Mouse (Mus musculus) frontal cortex, postnatal 14 days (tissue): ENCODE data around the gene Dsn1.

Experiments used
- DNase-seq, 2 experiments: peaks; one replicate each; pipeline ENCODE4 v3.0.0; 2022; ENCODE audit warnings: low spot score in 2 of 2

The Dsn1 gene

GRCm38 (mm10) chr2:157021156-157021555 is 14.2 kb upstream of the Dsn1 start:
- DNase-seq = no peak

- no peak for DNase-seq
Measured at GRCm38 (mm10) chr2:157019228-157019627, 12.3 kb upstream of the Dsn1 start.

- DNase-seq = no peak
Measured at GRCm38 (mm10) chr2:157016529-157017270, 9.7 kb upstream of the Dsn1 start.

- DNase-seq = no peak
Measured at GRCm38 (mm10) chr2:157012341-157012740, 5.4 kb upstream of the Dsn1 start.

GRCm38 (mm10) chr2:157010634-157011310 is 3.8 kb upstream of the Dsn1 start:
- DNase-seq = no peak

DNA sequence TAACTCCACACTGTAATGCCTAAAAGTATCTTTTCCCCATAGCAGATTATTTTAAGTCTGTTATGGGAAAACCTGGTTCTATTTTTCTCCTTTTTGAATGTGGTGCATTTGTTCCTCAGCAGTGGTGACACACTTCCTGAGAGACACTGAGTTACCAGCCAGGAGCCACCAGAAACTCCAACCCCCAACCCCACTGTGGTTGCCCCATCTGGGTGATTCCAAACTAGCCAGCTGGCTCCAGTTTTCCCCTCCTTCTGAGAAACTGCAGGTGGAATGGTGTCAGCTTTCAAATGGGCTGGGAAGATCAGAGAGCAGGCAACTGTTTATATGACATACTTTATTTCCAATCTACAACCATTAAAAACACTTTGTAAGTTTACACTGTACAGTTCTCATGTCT is 3.2 kb upstream of the Dsn1 start:
- no peak for DNase-seq

GRCm38 (mm10) chr2:157008509-157008908 is 1.6 kb upstream of the Dsn1 start:
- no peak for DNase-seq

- DNase-seq = no peak
Measured at GRCm38 (mm10) chr2:157007234-157007596, 261 bp upstream of the Dsn1 start.

DNA sequence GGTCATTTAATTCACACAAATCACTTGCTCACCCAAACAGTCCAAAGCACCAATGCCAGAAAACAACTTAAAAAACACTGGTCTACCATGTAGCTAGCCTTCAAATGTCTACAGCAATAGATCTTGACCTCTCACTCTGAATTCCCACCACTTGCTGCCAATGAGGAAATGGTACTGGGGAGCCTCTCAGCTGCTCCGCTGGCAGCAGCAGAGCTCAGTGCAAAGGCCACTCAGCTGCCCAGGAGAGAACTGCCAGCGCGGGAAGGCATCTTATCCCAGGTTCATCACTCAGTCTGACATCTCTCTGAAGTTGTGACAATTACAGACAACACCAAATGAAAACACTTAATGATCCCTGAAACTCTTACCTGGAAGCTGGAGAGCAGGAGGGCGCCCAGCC is 4.6 kb downstream of the Dsn1 start:
- no peak for DNase-seq

DNA sequence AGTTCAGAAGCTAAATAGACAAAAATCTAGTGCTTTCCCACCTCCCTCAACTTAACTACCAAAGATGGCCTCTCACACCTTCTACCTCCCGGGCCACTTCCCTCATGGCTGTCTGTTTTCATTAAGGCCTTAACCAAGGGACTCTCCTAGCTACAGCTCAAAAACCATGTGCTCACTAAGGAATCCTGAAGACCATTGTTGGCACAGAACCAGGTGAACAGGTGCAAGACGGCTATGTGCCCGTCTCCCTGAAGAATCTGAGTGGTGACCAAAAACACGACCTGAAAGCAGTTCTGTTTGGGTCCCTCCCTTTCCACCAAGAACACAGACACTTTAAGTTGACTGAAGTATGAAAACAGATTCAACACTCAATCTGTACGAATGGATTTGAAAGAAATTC is 8.7 kb downstream of the Dsn1 start:
- DNase-seq = no peak

DNA sequence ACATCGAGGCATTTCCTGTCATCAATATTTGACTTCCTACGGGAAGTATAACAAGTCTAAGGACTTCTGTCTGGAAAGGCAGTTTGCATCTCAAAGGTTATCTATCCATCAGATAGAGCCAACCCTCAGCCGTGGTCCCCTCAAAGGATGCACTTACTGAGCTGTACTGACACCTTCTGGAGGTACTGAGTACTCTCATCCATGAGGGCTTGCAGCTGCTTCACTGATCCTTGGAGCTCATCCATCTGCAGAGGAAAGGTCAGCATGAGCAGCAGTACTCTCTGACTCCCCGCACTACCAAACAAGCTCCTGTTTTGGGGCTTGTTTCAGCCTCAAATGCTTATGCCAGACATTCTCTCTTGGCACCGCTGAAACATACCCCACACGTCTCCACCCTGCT is 10.4 kb downstream of the Dsn1 start:
- DNase-seq = no peak

GRCm38 (mm10) chr2:156991470-156992319 is 15.3 kb downstream of the Dsn1 start, which contains the start of gene Ndrg3:
Ndrg3 (minus strand) TSS chr2:156992056.
- DNase-seq = peak; percentile 91 to 93

DNA sequence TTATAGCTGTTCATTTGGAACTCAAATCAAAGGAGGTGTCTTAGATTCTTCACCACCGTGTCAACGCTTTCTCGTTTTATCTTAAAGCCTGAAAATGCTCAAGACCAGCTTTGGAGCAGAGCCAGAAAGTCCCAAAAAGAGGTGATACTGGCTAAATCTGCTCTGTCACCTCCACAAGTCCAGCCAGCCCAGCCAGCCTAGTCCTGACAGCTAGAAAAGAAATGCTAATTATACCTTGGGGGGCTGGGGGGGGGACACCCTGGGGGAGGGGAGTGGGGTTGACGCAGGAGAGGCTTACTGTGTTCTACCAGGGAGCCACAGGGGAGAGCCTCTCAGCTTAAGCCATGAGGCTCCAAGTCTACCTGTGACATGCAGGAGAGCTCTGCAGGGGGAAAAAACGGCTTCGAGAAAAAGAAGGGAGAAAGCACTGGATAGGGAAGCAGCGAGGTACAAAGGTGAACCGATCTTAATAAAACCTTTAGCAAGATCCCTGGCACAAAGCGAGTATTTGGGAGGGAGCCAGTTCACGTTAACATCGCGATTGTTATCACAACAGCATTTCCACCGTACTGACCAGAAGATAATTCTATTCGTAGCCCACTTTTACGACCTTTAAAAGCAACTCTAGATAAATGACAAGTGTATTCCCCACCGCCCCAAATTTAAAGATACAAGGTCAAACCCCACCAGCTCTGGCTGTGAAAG is 16.1 kb downstream of the Dsn1 start:
- DNase-seq = peak in 1 of 2 experiments; percentile 19

GRCm38 (mm10) chr2:156987316-156987715 is 19.6 kb downstream of the Dsn1 start:
- DNase-seq = no peak

DNA sequence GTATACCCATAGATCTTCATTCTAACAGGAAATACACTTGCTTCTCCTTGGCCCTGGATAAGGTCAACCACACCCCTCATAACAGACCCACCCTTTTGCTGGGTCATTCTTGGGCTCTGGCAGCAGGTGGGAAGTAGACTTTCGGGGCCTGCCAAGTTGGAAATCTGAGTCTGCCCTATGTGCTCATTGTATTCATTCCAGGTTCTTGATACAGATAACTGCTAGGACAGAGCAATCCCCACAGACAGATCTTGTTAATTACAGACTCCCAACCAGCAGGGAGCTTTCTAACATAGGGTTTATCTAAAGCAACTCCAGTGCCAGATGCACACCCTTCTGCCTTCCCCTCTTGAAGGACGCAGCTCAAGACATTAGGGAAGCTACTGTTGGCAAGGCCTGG is 24.1 kb downstream of the Dsn1 start:
- DNase-seq = no peak

- no peak for DNase-seq
Measured at GRCm38 (mm10) chr2:156981291-156981690, 25.7 kb downstream of the Dsn1 start.

GRCm38 (mm10) chr2:156980059-156980458 is 26.9 kb downstream of the Dsn1 start:
- no peak for DNase-seq

- no peak for DNase-seq
Measured at GRCm38 (mm10) chr2:156976711-156977110, 30.2 kb downstream of the Dsn1 start.

DNA sequence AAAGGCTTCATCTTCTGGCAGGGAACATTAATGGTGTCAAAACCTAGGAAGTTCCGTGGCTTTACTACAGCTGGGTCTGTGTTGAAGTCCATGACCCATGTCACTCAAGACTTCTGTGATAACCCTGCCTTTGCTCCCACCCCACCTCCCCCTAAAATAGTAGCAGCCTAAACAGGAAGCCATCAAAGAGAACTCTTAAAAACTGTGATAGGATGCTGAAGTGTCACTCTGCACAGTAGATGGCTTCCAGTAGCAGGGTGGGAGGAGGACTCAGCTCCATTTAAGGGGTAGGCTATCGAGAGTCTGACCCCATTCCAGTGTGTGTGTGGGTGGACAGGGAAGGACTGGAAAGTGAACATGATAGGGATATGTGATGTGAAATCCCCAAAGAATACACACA is 32.0 kb downstream of the Dsn1 start:
- no peak for DNase-seq

GRCm38 (mm10) chr2:156973316-156974100 is 33.4 kb downstream of the Dsn1 start:
- DNase-seq = peak in 1 of 2 experiments; percentile 47

GRCm38 (mm10) chr2:156970253-156970652 is 36.7 kb downstream of the Dsn1 start:
- no peak for DNase-seq
